Mouse (Mus musculus): Measurements from ENCODE around the gene Rbm44.

GRCm38 (mm10) chr1:91215264-91215663 is 70.4 kb downstream of the Rbm44 start:
- TF ChIP-seq CTCF (IDR thresholded peaks at IDR 0.05; ENCODE audit: control insufficient read depth, insufficient read depth, insufficient replicate concordance, low read depth, low read length) (no peak), POLR2A (IDR thresholded peaks at IDR 0.05; ENCODE audit: control insufficient read depth, low read depth, low read length) (no peak)
